Mouse (Mus musculus): Measurements from ENCODE around the gene Exoc2. TPM values are rescaled to one million over a fixed set of nuclear protein-coding genes. Genes with fewer than 3 reads are reported as not detected.

The Exoc2 gene
- total and polyA plus RNA-seq, 2 experiments, result 3.3 to 10.9 TPM

- no peak overlapping the region for H3K9ac ChIP-seq (ENCODE audit: low read depth, low read length)
- 92% methylated on average over 2 of the region's 2 CpGs for WGBS
- peaks cover 19% of the 10 kb centered on the region for H3K36me3 ChIP-seq (ENCODE audit: control insufficient read depth, insufficient read depth, low read length)
- no peak overlapping the region for H3K4me3 ChIP-seq (ENCODE audit: insufficient read depth, low read depth, low read length)
- H3K27ac ChIP-seq (replicated peaks; ENCODE audit: insufficient read depth, low read depth, low read length), result no peak overlapping the region
- H3K4me1 ChIP-seq (ENCODE audit: control insufficient read depth, insufficient read depth, low read length), result no peaks in the 10 kb centered on the region
- DNase-seq (ENCODE audit: extremely low read depth, low read depth, low spot score), result no peak
- no peaks in the 10 kb centered on the region for H3K27me3 ChIP-seq (ENCODE audit: control insufficient read depth, insufficient read depth, low read length)
- no peak for TF ChIP-seq CTCF (IDR thresholded peaks at IDR 0.05; ENCODE audit: low read depth, low read length)
- TF ChIP-seq POLR2A (IDR thresholded peaks at IDR 0.05; ENCODE audit: extremely low read depth, insufficient read depth, low read length), result no peak
- no peaks in the 10 kb centered on the region for H3K79me2 ChIP-seq (ENCODE audit: control insufficient read depth, insufficient read depth, low read length)
Observed at GRCm38 (mm10) chr13:30902286-30902685, 71.6 kb downstream of the Exoc2 start.

DNA sequence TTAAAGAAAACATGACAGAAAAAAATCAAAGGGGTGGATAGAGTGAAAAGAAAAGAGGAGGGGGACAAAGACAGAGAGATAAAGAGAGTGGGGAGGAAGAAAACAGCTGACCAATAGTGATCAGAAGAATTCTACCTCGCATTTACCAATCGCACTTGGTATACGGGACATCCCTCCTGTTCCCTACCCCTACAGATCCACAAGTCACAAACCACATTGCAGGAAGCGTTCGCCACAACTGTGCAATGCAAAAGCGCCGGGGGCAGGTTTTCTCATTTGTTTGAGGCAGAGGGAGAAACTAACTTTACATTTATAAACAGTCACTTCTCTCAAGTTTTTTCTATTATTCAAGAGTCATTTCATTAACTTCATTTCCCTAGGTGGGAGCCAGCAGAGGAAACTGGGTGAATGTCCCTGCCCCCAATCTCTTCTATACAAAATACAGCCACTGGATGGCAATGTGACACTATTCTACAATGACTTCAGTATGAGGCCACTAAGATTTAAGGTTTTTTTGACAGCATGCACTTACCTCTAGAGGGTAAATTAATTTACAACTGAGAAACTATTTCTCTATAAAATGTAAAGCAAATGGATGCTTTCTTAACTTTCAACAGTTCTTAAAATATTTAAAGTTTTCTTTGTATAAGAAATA is 72.4 kb downstream of the Exoc2 start:
- H3K27me3 ChIP-seq (ENCODE audit: control insufficient read depth, insufficient read depth, low read length), result no peaks in the 10 kb centered on the region
- H3K4me1 ChIP-seq (ENCODE audit: control insufficient read depth, insufficient read depth, low read length), result no peaks in the 10 kb centered on the region
- no peaks in the 10 kb centered on the region for H3K79me2 ChIP-seq (ENCODE audit: control insufficient read depth, insufficient read depth, low read length)
- peaks cover 18% of the 10 kb centered on the region for H3K36me3 ChIP-seq (ENCODE audit: control insufficient read depth, insufficient read depth, low read length)
- H3K4me3 ChIP-seq (ENCODE audit: insufficient read depth, low read depth, low read length), result no peak overlapping the region
- H3K9ac ChIP-seq (ENCODE audit: low read depth, low read length), result no peak overlapping the region
- no peak for TF ChIP-seq CTCF (IDR thresholded peaks at IDR 0.05; ENCODE audit: low read depth, low read length)
- TF ChIP-seq POLR2A (IDR thresholded peaks at IDR 0.05; ENCODE audit: extremely low read depth, insufficient read depth, low read length), result no peak
- no peak for DNase-seq (ENCODE audit: extremely low read depth, low read depth, low spot score)
- WGBS, result 95% methylated on average over 7 of the region's 7 CpGs
- no peak overlapping the region for H3K27ac ChIP-seq (replicated peaks; ENCODE audit: insufficient read depth, low read depth, low read length)

- 84% methylated on average over 6 of the region's 6 CpGs for WGBS
- H3K9ac ChIP-seq (ENCODE audit: low read depth, low read length), result no peak overlapping the region
- H3K27me3 ChIP-seq (ENCODE audit: control insufficient read depth, insufficient read depth, low read length), result no peaks in the 10 kb centered on the region
- no peak overlapping the region for H3K4me3 ChIP-seq (ENCODE audit: insufficient read depth, low read depth, low read length)
- DNase-seq (ENCODE audit: extremely low read depth, low read depth, low spot score), result no peak
- H3K79me2 ChIP-seq (ENCODE audit: control insufficient read depth, insufficient read depth, low read length), result no peaks in the 10 kb centered on the region
- no peak overlapping the region for H3K27ac ChIP-seq (replicated peaks; ENCODE audit: insufficient read depth, low read depth, low read length)
- TF ChIP-seq POLR2A (IDR thresholded peaks at IDR 0.05; ENCODE audit: extremely low read depth, insufficient read depth, low read length), result no peak
- no peak for TF ChIP-seq CTCF (IDR thresholded peaks at IDR 0.05; ENCODE audit: low read depth, low read length)
- no peaks in the 10 kb centered on the region for H3K4me1 ChIP-seq (ENCODE audit: control insufficient read depth, insufficient read depth, low read length)
- peaks cover 20% of the 10 kb centered on the region for H3K36me3 ChIP-seq (ENCODE audit: control insufficient read depth, insufficient read depth, low read length)
Observed at GRCm38 (mm10) chr13:30894015-30894634, 79.8 kb downstream of the Exoc2 start.

DNA sequence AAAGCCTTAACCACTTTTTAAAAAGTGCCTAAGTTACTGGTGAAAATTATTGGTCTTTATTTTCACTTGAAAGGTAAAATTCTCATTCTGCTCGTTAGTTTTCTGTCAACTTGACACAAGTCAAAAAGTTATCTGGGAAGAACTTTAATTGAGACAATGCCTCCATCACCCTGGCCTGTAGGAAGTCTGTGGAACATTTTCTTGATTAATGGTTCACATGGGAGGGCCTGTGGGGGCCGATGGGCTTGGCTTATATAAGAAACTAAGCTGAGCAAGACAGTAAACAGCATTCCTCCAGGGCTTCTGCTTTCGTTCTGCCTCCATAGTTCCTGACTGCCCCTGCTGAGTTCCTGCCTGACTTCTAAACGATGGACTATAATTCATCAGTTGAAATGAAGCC is 81.6 kb downstream of the Exoc2 start:
- Histone ChIP-seq H3K36me3 (ENCODE audit: control insufficient read depth, insufficient read depth, low read length) (peaks cover 20% of the 10 kb centered on the region), H3K9ac (ENCODE audit: low read depth, low read length) (no peak overlapping the region), H3K79me2 (ENCODE audit: control insufficient read depth, insufficient read depth, low read length) (no peaks in the 10 kb centered on the region), H3K27me3 (ENCODE audit: control insufficient read depth, insufficient read depth, low read length) (no peaks in the 10 kb centered on the region), H3K4me3 (ENCODE audit: insufficient read depth, low read depth, low read length) (no peak overlapping the region), H3K4me1 (ENCODE audit: control insufficient read depth, insufficient read depth, low read length) (no peaks in the 10 kb centered on the region), H3K27ac (replicated peaks; ENCODE audit: insufficient read depth, low read depth, low read length) (no peak overlapping the region)
- no peak for DNase-seq (ENCODE audit: extremely low read depth, low read depth, low spot score)
- TF ChIP-seq CTCF (IDR thresholded peaks at IDR 0.05; ENCODE audit: low read depth, low read length), result no peak
- WGBS, result 75% methylated on average over 4 of the region's 4 CpGs

- no peaks in the 10 kb centered on the region for H3K4me1 ChIP-seq (ENCODE audit: control insufficient read depth, insufficient read depth, low read length)
- 71% methylated on average over 5 of the region's 5 CpGs for WGBS
- H3K9ac ChIP-seq (ENCODE audit: low read depth, low read length), result no peak overlapping the region
- no peaks in the 10 kb centered on the region for H3K79me2 ChIP-seq (ENCODE audit: control insufficient read depth, insufficient read depth, low read length)
- DNase-seq (ENCODE audit: extremely low read depth, low read depth, low spot score), result no peak
- H3K4me3 ChIP-seq (ENCODE audit: insufficient read depth, low read depth, low read length), result no peak overlapping the region
- no peak overlapping the region for H3K27ac ChIP-seq (replicated peaks; ENCODE audit: insufficient read depth, low read depth, low read length)
- TF ChIP-seq CTCF (IDR thresholded peaks at IDR 0.05; ENCODE audit: low read depth, low read length), result no peak
- no peak for TF ChIP-seq POLR2A (IDR thresholded peaks at IDR 0.05; ENCODE audit: extremely low read depth, insufficient read depth, low read length)
- peaks cover 22% of the 10 kb centered on the region for H3K36me3 ChIP-seq (ENCODE audit: control insufficient read depth, insufficient read depth, low read length)
- no peaks in the 10 kb centered on the region for H3K27me3 ChIP-seq (ENCODE audit: control insufficient read depth, insufficient read depth, low read length)
Observed at GRCm38 (mm10) chr13:30891223-30891622, 82.7 kb downstream of the Exoc2 start.

GRCm38 (mm10) chr13:30888480-30888879 is 85.4 kb downstream of the Exoc2 start:
- H3K27me3 ChIP-seq (ENCODE audit: control insufficient read depth, insufficient read depth, low read length), result no peaks in the 10 kb centered on the region
- DNase-seq (ENCODE audit: extremely low read depth, low read depth, low spot score), result peak; percentile 48
- peaks cover 15% of the 10 kb centered on the region; the same call in 1 of the 2 replicates for H3K36me3 ChIP-seq (ENCODE audit: control insufficient read depth, insufficient read depth, low read length)
- H3K27ac ChIP-seq (replicated peaks; ENCODE audit: insufficient read depth, low read depth, low read length), result no peak overlapping the region
- H3K9ac ChIP-seq (ENCODE audit: low read depth, low read length), result no peak overlapping the region
- H3K79me2 ChIP-seq (ENCODE audit: control insufficient read depth, insufficient read depth, low read length), result no peaks in the 10 kb centered on the region
- TF ChIP-seq CTCF (IDR thresholded peaks at IDR 0.05; ENCODE audit: low read depth, low read length) (peak; percentile 85), POLR2A (IDR thresholded peaks at IDR 0.05; ENCODE audit: extremely low read depth, insufficient read depth, low read length) (no peak)
- WGBS, result 25% methylated on average over 3 of the region's 3 CpGs
- H3K4me1 ChIP-seq (ENCODE audit: control insufficient read depth, insufficient read depth, low read length), result no peaks in the 10 kb centered on the region
- no peak overlapping the region for H3K4me3 ChIP-seq (ENCODE audit: insufficient read depth, low read depth, low read length)
